Mouse (Mus musculus): ENCODE data around the gene Pfn4. TPM values are rescaled to one million over a fixed set of nuclear protein-coding genes. Genes with fewer than 3 reads are reported as not detected.

Gene Pfn4
- polyA plus RNA-seq, 1 experiment from 2014 or later, result not detected

GRCm38 (mm10) chr12:4817361-4818101 is 48.7 kb downstream of the Pfn4 start, which contains the start of gene Sf3b6:
Sf3b6 (plus strand) TSS chr12:4817544.
- Histone ChIP-seq H3K79me2 (ENCODE audit: inconsistent target) (peaks cover 44% of the 10 kb centered on the region), H3K4me3 (ENCODE audit: inconsistent target) (peak within 1 kb of the TSS; percentile 100), H3K36me3 (ENCODE audit: inconsistent target) (peaks cover 20% of the 10 kb centered on the region), H3K27ac (peak within 1 kb of the TSS; percentile 72)
- WGBS (ENCODE audit: missing documents), result 2% methylated on average over 49 of the region's 49 CpGs

DNA sequence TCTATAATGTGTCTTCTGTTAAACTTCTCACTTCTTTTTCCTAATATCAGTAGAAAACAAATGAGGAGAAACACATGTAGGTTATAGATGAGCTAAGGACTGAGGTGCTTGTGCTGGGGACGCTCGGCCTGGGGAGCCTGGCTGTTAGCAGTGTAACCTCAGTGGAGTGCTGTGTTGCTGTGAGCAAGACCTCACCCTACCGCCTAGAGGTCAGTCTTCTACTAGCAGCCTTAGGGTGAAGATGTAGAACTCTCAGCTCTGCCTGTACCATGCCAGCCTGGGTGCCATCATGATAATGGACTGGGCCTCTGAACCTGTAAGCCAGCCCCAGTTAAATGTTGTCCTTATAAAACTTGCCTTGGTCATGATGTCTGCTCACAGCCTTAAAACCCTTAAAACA is 58.4 kb downstream of the Pfn4 start:
- Histone ChIP-seq H3K27ac (no peak overlapping the region), H3K36me3 (ENCODE audit: inconsistent target) (peaks cover 45% of the 10 kb centered on the region; the same call in 1 of the 2 replicates), H3K79me2 (ENCODE audit: inconsistent target) (peaks cover 29% of the 10 kb centered on the region; the same call in 1 of the 2 replicates), H3K4me3 (ENCODE audit: inconsistent target) (no peak overlapping the region)
- 86% methylated on average over 3 of the region's 3 CpGs for WGBS (ENCODE audit: missing documents)

Other genes starting within 250 kb of the Pfn4 start
- gene Itsn2, start 176.4 kb upstream of the Pfn4 start, polyA plus RNA-seq (2018), result 73.9 to 104 TPM (median 84.9 TPM) in 3 replicates
- gene Gm3625, start 176.1 kb upstream of the Pfn4 start, polyA plus RNA-seq (2018), result not detected in 3 replicates
- gene Fam228a, start 30.6 kb upstream of the Pfn4 start, polyA plus RNA-seq (2018), result not detected in 3 replicates
- 0.11 TPM in 1 of 3 replicates, not detected in the others for gene Fam228b, start 245 bp downstream of the Pfn4 start, polyA plus RNA-seq (2018)
- 67.0 to 113 TPM (median 95.3 TPM) in 3 replicates for gene Sf3b6, start 48.5 kb downstream of the Pfn4 start, polyA plus RNA-seq (2018)
- 20.7 to 32.7 TPM (median 26.6 TPM) in 3 replicates for gene Fkbp1b, start 72.6 kb downstream of the Pfn4 start, polyA plus RNA-seq (2018)
- gene Wdcp, start 74.3 kb downstream of the Pfn4 start, polyA plus RNA-seq (2018), result 3.4 to 8.2 TPM (median 3.6 TPM) in 3 replicates
- 0.16 to 0.47 TPM (median 0.25 TPM) in 3 replicates for gene Mfsd2b, start 105.3 kb downstream of the Pfn4 start, polyA plus RNA-seq (2018)
- gene Ubxn2a, start 138.7 kb downstream of the Pfn4 start, polyA plus RNA-seq (2018), result 13.7 to 25.7 TPM (median 17.9 TPM) in 3 replicates
- 8.1 to 11.5 TPM (median 10.4 TPM) in 3 replicates for gene Atad2b, start 148.3 kb downstream of the Pfn4 start, polyA plus RNA-seq (2018)

Data from macrophage (primary cell).